Mouse (Mus musculus) hindbrain, embryonic 15.5 days (tissue): ENCODE measurements around the gene Gm5114. TPM values are rescaled to one million over a fixed set of nuclear protein-coding genes. Genes with fewer than 3 reads are reported as not detected.
"Not testable (repeated sequence)": the region's sequence is repeated elsewhere in the genome, so short reads cannot be mapped to it uniquely, and the experiment has no call there.

ENCODE experiments used
- ATAC-seq: fragments of 200-750 bp; cut with Nextera tagmentation; 2 replicates; pipeline ENCODE4 v1.8.0; 2017; ENCODE audit warnings: low read depth, moderate number of reproducible peaks, moderate TSS enrichment; ENCODE audit not compliant: low FRiP score
- H3K27ac ChIP-seq: fragments of 300-500 bp; sonication (generic); replicated peaks from 2 replicates; pipeline ENCODE4 v1.5.1; 2015; ENCODE audit warnings: mild to moderate bottlenecking, inconsistent platforms
- H3K27me3 ChIP-seq: fragments of 300-500 bp; sonication (generic); 2 replicates; pipeline ENCODE4 v1.6.1; 2015; ENCODE audit warnings: control low read depth, inconsistent platforms
- H3K36me3 ChIP-seq: fragments of 300-500 bp; sonication (generic); 2 replicates; pipeline ENCODE4 v1.6.1; 2015; ENCODE audit warnings: control low read depth, inconsistent platforms
- H3K4me1 ChIP-seq: fragments of 300-500 bp; sonication (generic); replicated peaks from 2 replicates; pipeline ENCODE4 v1.6.1; 2015; ENCODE audit warnings: control low read depth, inconsistent platforms
- H3K4me2 ChIP-seq: fragments of 300-500 bp; sonication (generic); 2 replicates; pipeline ENCODE4 v1.6.1; 2015; ENCODE audit warnings: moderate library complexity, mild to moderate bottlenecking, inconsistent platforms
- H3K4me3 ChIP-seq: fragments of 300-500 bp; sonication (generic); 2 replicates; pipeline ENCODE4 v1.5.1; 2015; ENCODE audit warnings: mild to moderate bottlenecking, inconsistent platforms
- H3K9ac ChIP-seq: fragments of 300-500 bp; sonication (generic); 2 replicates; pipeline ENCODE4 v1.6.1; 2015; ENCODE audit warnings: inconsistent platforms
- H3K9me3 ChIP-seq: fragments of 300-500 bp; sonication (generic); 2 replicates; pipeline ENCODE4 v1.6.1; 2016; ENCODE audit warnings: control low read depth, inconsistent platforms
- WGBS: fragments of 180-500 bp; shearing (Covaris S2); methylation state at CpG from one replicate; pipeline ENCODE4 v1.1.7; 2015; 5-methylcytosine and 5-hydroxymethylcytosine counted together
- microRNA-seq: library from miRNA; unstranded; fragments of <30 nt; microRNA quantifications from one replicate; pipeline ENCODE4, GENCODE M21; 2016
- polyA plus RNA-seq: library from polyadenylated mRNA; unstranded; fragments of >200 nt; fragmentation: Nextera tagmentation; extraction: Ambion mirVana; gene quantifications from 2 replicates; pipeline ENCODE4 v1.2.1, GENCODE M21; 2015

Gene Gm5114
- polyA plus RNA-seq, result not detected in 2 replicates

DNA sequence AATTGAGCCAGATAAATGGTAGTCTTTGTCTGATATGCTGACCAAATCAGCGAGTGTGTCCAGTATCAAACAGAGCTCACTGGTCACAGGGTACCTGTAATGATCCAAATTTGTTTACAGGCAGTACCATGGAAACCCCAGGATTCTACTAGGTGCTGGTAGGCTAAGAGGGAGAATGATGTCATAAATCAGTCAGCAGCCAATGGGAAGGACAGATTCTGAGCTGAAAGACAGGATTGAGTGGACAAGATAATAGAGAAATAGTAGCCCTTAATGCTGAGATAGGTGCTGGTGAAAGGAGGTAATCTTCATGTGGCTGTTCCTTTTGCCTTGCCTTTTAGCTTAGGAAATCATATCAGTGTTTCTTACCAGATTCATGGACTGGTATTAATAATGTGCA lies at the start of gene Gm5114:
Gene Gm5114 (minus strand): TSS at position 101 of the 400 bp plus-strand sequence.
- H3K4me1 ChIP-seq, H3K4me3 ChIP-seq, H3K9me3 ChIP-seq, H3K27me3 ChIP-seq, H3K36me3 ChIP-seq, H3K4me2 ChIP-seq, ATAC-seq, H3K9ac ChIP-seq, H3K27ac ChIP-seq: not testable (repeated sequence)
- WGBS, result 44% methylated on average over 1 of the region's 1 CpGs

DNA sequence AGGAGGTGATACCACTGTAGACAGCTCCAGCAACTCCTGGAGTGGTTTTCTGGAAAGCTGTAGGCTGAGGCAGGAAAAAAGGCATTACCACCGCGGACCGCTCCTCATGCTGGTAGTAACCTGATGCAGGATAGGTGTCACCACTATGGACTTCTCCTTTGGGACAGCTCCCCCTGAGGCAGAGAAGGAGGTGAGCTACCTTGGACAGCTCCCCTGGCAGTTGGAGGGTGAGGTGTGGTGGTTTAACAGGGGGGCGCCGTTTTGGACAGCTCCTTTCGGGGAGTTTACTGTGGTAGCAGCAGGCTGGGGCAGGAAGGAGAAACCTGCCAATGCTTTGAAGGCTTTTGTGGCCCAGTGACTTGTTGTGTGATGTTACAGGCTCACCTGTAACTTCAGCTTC lies 42.8 kb upstream of the Gm5114 start:
- Histone ChIP-seq H3K9me3 (no peaks in the 10 kb centered on the region), H3K4me3 (no peak overlapping the region), H3K27ac (no peak overlapping the region), H3K36me3 (peaks cover 16% of the 10 kb centered on the region; the same call in 1 of the 2 replicates), H3K4me1 (peaks cover 18% of the 10 kb centered on the region), H3K27me3 (no peaks in the 10 kb centered on the region), H3K4me2 (no peak overlapping the region), H3K9ac (no peak overlapping the region)
- 35% methylated on average over 6 of the region's 6 CpGs for WGBS
- no peak for ATAC-seq

DNA sequence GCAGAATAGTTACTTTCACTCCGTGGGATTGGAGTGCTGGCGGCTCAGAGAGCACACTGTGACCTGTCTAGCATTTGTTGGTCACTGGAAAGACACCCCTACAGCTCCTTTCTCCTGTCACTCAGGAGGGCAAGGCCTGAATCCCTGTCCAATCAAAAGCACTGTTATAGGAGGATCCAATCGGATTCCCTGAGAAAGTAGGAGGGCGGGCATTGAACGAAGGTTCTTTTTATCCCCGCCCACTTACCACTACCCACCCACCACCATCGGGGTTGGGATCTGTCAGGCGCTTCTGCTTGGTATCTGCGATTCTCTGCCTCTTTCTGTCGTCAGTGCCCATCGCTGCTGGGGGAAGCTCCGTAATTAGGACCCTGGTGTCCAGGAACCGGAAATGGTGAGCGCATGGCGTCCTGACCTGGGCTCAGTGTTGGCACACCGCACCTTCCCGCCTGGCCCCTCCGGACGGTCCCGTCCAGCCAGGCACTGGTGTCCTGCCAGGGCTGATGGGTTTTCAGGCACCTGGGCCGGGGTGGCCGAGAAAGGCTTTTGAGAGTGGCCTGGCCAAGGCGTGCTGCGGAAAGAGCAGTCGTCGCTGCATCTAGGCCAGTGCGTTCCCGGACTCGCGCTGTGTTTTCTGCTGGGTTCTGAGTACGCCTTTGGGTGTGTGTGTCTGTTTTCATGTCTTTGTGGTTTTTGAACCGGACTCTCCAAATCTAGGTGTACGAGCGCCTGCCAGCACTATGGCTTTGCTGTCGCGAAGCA lies 36.5 kb upstream of the Gm5114 start:
- ATAC-seq, result peak; percentile 99
- H3K4me1 ChIP-seq, result peaks cover 33% of the 10 kb centered on the region
- peak overlapping the region; percentile 82 for H3K4me3 ChIP-seq
- 1% methylated on average over 36 of the region's 36 CpGs for WGBS
- peak overlapping the region; percentile 69 for H3K4me2 ChIP-seq
- peak overlapping the region; percentile 94 for H3K9ac ChIP-seq
- H3K9me3 ChIP-seq, result no peaks in the 10 kb centered on the region
- peaks cover 10% of the 10 kb centered on the region; the same call in 1 of the 2 replicates for H3K36me3 ChIP-seq
- no peaks in the 10 kb centered on the region for H3K27me3 ChIP-seq
- peak overlapping the region; percentile 87 for H3K27ac ChIP-seq

DNA sequence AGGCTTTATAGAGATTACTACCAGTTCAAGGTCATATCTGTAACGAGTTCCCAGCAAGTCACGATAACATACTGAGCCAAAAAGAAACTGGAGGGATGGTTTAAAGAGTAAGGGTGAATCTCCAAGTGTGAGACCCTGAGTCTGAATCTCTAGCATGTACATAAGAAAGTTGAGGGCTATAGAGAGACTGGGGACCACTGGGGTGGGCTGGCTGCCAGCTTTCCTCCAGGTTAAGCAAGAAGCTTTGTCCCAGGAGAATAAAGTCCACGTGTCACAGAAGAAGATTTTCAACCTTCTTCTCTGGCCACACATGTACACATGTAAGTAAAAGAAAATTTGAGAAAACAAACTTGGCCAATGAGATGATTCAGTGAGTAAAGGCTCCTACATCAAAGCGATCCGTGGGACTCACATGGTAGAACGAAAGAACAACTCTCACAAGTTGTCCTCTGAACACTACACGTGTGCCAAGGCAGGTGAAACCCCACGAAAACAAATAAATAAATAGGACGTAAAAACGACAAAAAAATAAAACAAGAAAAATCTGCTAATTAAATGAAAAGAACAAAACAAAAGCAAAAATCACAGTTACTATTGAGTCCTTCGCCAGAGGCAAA lies 35.8 kb upstream of the Gm5114 start:
- Histone ChIP-seq H3K27me3 (no peaks in the 10 kb centered on the region), H3K36me3 (peaks cover 10% of the 10 kb centered on the region; the same call in 1 of the 2 replicates), H3K27ac (peak overlapping the region; percentile 87; the same call in 1 of the 2 replicates), H3K4me2 (peak overlapping the region; percentile 69), H3K9me3 (no peaks in the 10 kb centered on the region), H3K9ac (peak overlapping the region; percentile 94; the same call in 1 of the 2 replicates), H3K4me3 (peak overlapping the region; percentile 82), H3K4me1 (peaks cover 33% of the 10 kb centered on the region)
- peak; percentile 31; the same call in 1 of the 2 replicates for ATAC-seq
- 62% methylated on average over 11 of the region's 11 CpGs for WGBS

DNA sequence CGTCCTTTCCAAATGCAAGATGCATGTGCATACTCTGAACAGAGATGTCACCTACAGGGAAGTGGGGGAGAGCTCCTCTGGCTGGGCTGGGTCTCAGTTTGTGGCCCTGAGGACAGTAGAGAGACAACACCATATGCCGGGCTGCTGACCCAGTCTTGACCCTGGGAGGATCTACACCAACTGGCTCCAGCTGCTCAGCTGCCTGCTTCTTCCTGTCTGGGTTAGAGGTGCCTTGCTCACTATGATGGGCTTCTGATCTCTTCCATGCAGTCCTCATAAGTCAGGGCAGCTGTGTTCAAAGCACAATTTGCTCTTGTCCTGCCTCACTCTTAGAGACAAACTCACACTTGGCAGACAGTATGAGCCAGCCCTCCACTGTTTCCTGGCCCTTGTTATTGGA lies 28.3 kb upstream of the Gm5114 start:
- WGBS, result 58% methylated on average over 2 of the region's 2 CpGs
- H3K4me3 ChIP-seq, result no peak overlapping the region
- H3K4me1 ChIP-seq, result no peaks in the 10 kb centered on the region
- no peak overlapping the region for H3K9ac ChIP-seq
- ATAC-seq, result no peak
- H3K36me3 ChIP-seq, result no peaks in the 10 kb centered on the region
- H3K27me3 ChIP-seq, result 0 out of 2 replicates have a peak, but pooled peaks cover 2% of the 10 kb centered on the region
- H3K27ac ChIP-seq, result no peak overlapping the region
- H3K4me2 ChIP-seq, result no peak overlapping the region
- H3K9me3 ChIP-seq, result no peaks in the 10 kb centered on the region

DNA sequence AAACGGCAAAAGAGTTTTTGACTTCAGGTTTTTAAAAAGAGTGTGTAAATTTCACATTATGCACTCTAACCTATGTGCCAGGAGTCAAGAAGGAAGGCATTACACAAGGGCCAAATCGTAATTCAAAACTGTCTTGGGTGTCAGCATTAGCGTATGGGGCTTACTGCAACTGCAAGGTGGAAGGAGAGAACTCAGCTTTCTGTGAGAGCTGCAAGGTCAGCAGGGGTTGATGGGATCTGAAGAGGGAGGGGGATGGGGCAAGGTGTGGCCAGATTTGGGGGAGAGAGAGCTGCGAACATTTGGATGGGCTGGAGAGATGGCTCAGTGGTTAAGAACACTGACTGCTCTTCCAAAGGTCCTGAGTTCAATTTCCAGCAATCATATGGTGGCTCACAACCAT lies 27.4 kb upstream of the Gm5114 start:
- Histone ChIP-seq H3K4me2 (no peak overlapping the region), H3K27me3 (0 out of 2 replicates have a peak, but pooled peaks cover 2% of the 10 kb centered on the region), H3K27ac (no peak overlapping the region), H3K4me3 (no peak overlapping the region), H3K36me3 (no peaks in the 10 kb centered on the region), H3K9ac (no peak overlapping the region), H3K9me3 (no peaks in the 10 kb centered on the region), H3K4me1 (no peaks in the 10 kb centered on the region)
- 86% methylated on average over 4 of the region's 4 CpGs for WGBS
- ATAC-seq, result no peak

Small RNAs within 50 kb of the gene (microRNA-seq; reads per million reads assigned to microRNA genes)
- not detected for gene Gm27437

Other genes with a start within 250 kb of the Gm5114 start
- 2.5 and 2.7 TPM in 2 replicates for gene Zfp619, start 104.6 kb upstream of the Gm5114 start, polyA plus RNA-seq